Mouse (Mus musculus): Measurements from ENCODE around the gene Map3k13. TPM values are rescaled to one million over a fixed set of nuclear protein-coding genes. Genes with fewer than 3 reads are reported as not detected.
"Not testable (repeated sequence)": the region's sequence is repeated elsewhere in the genome, so short reads cannot be mapped to it uniquely, and the experiment has no call there.

Map3k13 gene
- polyA plus RNA-seq, 1 experiment from 2014 or later = 1.8 TPM

DNA sequence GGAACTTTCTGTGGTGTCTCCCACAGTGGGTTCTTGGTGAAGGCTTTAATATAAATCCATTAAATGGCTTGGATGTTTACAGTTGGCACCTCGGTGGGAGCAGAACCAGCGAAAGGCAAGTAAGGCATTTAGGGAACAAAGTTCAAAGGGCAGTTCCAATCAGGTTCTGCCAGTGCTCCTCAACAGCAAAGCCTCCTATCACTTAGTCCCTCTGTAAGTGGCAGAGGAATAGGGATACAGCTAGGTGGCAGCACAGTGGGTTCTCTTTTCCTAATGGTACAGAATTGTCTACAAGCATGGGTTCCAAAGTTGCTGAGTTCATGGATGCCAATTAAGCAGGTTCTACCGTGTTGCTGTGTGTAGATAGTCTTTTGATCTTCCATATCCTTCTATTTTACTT lies 5.6 kb upstream of the Map3k13 start:
- Histone ChIP-seq H3K4me1 (peaks cover 14% of the 10 kb centered on the region), H3K36me3 (no peaks in the 10 kb centered on the region), H3K9me3 (replicated peaks) (no peaks in the 10 kb centered on the region), H3K27me3 (ENCODE audit: low read depth, poor library complexity, severe bottlenecking) (no peaks in the 10 kb centered on the region), H3K27ac (no peak overlapping the region), H3K4me3 (no peak overlapping the region)
- WGBS = 55% methylated on average over 3 of the region's 3 CpGs
- DNase-seq (ENCODE audit: low spot score) = no peak

DNA sequence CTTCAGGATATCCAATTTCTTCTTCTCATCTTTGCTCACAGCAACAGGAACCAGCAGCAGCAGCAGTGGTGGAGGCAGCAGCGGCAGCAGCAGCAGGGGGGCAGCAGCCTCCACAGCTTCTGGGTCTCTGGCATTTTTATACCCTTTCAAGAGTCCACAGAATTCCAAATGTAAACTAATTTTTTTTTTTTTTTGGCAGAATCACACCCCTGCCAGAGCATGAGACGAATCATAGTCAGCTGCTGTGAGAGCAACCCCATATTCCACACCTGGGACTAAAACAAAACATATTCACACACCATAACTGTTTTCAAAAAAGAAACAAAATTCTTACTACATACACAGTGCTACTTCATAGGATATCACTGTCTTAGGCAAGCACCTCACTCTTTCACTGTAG lies 5.0 kb upstream of the Map3k13 start:
- Histone ChIP-seq H3K36me3 (no peaks in the 10 kb centered on the region), H3K27ac (no peak overlapping the region), H3K4me1 (peaks cover 18% of the 10 kb centered on the region), H3K27me3 (ENCODE audit: low read depth, poor library complexity, severe bottlenecking) (no peaks in the 10 kb centered on the region), H3K4me3 (no peak overlapping the region), H3K9me3 (replicated peaks) (no peaks in the 10 kb centered on the region)
- WGBS = 74% methylated on average over 2 of the region's 2 CpGs
- no peak for DNase-seq (ENCODE audit: low spot score)

DNA sequence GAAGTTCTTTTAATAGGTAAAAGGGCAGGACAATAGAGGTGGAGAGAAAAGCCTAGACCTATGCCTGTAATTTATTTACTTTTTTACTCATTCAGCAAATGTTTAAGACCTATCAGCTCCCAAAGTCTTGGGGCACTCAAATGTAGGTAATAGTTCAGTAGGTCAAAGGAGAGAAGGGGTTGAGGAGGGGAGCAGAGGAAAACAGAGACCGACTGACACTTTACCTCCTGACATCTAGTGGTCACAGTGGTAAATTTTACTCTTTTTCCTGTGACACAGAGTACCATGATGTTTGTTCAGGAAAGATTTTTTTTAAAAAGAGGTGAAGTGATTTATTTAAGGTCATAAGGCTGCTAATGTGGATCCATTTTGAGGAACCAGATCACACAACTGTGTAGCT lies 3.7 kb upstream of the Map3k13 start:
- DNase-seq (ENCODE audit: low spot score) = no peak
- WGBS = 20% methylated on average over 1 of the region's 1 CpGs

DNA sequence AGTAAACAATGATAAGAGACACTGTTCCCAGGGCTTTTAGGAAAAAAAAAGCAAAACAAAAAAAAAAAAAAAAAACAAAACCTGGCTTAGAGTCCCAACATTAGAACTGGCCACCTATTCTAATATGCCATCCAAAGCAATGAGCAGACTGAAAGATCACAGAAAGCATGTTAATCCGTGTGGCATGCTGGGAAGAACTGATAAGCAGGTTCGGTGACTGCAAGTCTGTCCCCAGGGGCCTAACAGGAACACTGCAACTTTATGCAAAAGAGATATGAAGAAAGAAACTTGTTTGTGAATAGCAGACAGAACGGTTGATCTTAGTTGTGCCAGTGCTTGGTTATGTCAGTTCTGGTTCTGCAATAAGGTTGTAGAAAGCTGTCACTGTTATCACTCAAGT lies 2.4 kb upstream of the Map3k13 start:
- H3K36me3 ChIP-seq = no peaks in the 10 kb centered on the region
- 72% methylated on average over 3 of the region's 3 CpGs for WGBS
- no peak for DNase-seq (ENCODE audit: low spot score)
- no peak overlapping the region for H3K4me3 ChIP-seq
- H3K4me1 ChIP-seq = peaks cover 27% of the 10 kb centered on the region
- H3K27ac ChIP-seq = no peak overlapping the region
- no peaks in the 10 kb centered on the region for H3K27me3 ChIP-seq (ENCODE audit: low read depth, poor library complexity, severe bottlenecking)
- no peaks in the 10 kb centered on the region for H3K9me3 ChIP-seq (replicated peaks)

More for the DNA sequence above, 3.7 kb upstream of the Map3k13 start:
- peaks cover 27% of the 10 kb centered on the region for H3K4me1 ChIP-seq
- H3K9me3 ChIP-seq (replicated peaks) = no peaks in the 10 kb centered on the region
- H3K27me3 ChIP-seq (ENCODE audit: low read depth, poor library complexity, severe bottlenecking) = no peaks in the 10 kb centered on the region
- H3K27ac ChIP-seq = no peak overlapping the region
- H3K36me3 ChIP-seq = no peaks in the 10 kb centered on the region
- no peak overlapping the region for H3K4me3 ChIP-seq

DNA sequence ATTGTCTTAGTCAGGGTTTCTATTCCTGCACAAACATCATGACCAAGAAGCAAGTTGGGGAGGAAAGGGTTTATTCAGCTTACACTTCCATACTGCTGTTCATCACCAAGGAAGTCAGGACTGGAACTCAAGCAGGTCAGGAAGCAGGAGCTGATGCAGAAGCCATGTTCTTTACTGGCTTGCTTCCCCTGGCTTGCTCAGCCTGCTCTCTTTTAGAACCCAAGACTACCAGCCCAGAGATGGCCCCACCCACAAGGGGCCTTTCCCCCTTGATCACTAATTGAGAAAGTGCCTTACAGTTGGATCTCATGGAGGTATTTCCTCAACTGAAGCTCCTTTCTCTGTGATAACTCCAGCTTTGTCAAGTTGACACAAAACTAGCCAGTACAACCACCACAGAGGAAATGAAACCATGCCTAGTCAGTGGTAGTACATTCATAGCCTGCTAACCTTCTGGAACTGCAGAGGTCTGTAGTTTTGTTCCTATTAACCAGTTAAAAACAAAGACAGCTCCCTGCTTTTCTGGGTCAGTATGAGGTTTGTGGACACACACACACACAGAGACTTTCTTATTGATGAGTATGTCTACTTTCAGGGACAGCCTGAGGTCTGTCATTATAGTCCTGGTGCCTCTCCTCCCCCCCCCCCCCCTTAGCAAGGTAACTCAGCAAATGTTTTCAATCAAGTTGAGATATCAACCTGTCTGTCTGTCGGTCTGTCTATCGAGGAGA lies 901 bp upstream of the Map3k13 start:
- Histone ChIP-seq H3K4me1 (peaks cover 16% of the 10 kb centered on the region), H3K4me3 (peak overlapping the region; percentile 72), H3K27ac (peak overlapping the region; percentile 86; the same call in 1 of the 2 replicates)
- DNase-seq (ENCODE audit: low spot score); H3K9me3 ChIP-seq (replicated peaks); H3K36me3 ChIP-seq; H3K27me3 ChIP-seq (ENCODE audit: low read depth, poor library complexity, severe bottlenecking): not testable (repeated sequence)
- 52% methylated on average over 2 of the region's 2 CpGs for WGBS

DNA sequence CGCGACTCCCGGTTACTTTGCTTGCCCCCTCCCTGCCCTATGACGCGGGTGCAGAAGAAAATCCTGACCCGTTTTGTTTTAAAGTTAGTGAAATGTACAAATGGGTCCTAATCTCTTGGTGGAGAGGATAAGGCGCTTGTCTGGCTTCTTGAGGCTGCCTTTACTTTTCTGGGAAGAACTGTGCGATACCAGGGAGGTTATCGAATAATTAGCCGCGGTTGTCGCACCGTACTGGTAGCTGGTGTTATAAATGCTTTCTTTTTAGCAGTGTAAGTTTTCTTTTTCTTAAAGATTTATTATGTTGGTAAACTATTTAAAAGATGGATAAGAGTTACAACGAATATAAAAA lies 525 bp downstream of the Map3k13 start:
- Histone ChIP-seq H3K4me3 (peak overlapping the region; percentile 72), H3K4me1 (peaks cover 16% of the 10 kb centered on the region), H3K36me3 (peaks cover 5% of the 10 kb centered on the region), H3K27me3 (ENCODE audit: low read depth, poor library complexity, severe bottlenecking) (no peaks in the 10 kb centered on the region), H3K27ac (peak overlapping the region; percentile 86), H3K9me3 (replicated peaks) (no peaks in the 10 kb centered on the region)
- DNase-seq (ENCODE audit: low spot score) = no peak
- WGBS = 5% methylated on average over 14 of the region's 14 CpGs

DNA sequence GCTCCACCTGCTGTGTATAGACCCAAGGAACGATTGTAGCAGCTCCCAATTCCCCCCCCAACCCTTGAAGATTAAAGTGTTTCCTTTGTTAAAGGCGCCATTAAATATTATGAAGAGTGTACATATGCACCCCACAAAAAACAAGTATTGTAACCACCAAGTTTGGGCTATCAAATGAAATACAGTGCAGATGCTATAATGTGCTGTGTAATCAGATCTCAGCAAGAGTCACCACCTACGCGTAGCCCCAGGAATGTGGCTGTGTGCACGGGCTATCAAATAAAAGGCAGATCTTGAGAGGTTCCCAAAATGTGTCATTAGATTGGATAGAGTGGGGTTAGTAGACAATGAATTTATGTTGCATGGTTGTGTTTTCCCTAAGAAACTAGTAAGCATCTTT lies 925 bp downstream of the Map3k13 start:
- Histone ChIP-seq H3K4me3 (peak overlapping the region; percentile 72), H3K27me3 (ENCODE audit: low read depth, poor library complexity, severe bottlenecking) (no peaks in the 10 kb centered on the region), H3K4me1 (peaks cover 16% of the 10 kb centered on the region), H3K27ac (no peak overlapping the region), H3K9me3 (replicated peaks) (no peaks in the 10 kb centered on the region), H3K36me3 (peaks cover 7% of the 10 kb centered on the region)
- 42% methylated on average over 5 of the region's 5 CpGs for WGBS
- no peak for DNase-seq (ENCODE audit: low spot score)

DNA sequence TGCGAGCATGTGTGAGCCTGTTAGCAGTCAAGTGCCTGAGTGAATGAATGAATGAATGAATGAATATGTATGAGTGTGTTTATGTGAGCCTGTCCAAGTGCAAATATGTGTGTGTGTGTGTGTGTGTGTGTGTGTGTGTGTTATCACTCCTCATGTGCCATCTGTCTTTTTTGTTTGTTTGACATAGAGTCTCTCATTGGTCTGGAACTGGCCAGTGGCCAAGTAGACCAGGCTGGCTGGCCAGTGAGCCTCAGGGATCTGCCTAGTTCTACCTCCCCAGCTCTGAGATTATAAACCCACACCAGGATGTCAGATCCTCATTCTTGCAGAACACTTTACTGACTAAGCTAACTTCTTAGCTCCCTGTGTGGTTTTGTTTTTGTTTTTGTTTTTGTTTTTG lies 10.1 kb downstream of the Map3k13 start:
- H3K36me3 ChIP-seq = peaks cover 23% of the 10 kb centered on the region
- no peaks in the 10 kb centered on the region for H3K9me3 ChIP-seq (replicated peaks)
- H3K27ac ChIP-seq = no peak overlapping the region
- no peaks in the 10 kb centered on the region for H3K27me3 ChIP-seq (ENCODE audit: low read depth, poor library complexity, severe bottlenecking)
- no peaks in the 10 kb centered on the region for H3K4me1 ChIP-seq
- WGBS = 90% methylated on average over 1 of the region's 1 CpGs
- DNase-seq (ENCODE audit: low spot score) = no peak
- H3K4me3 ChIP-seq = no peak overlapping the region

DNA sequence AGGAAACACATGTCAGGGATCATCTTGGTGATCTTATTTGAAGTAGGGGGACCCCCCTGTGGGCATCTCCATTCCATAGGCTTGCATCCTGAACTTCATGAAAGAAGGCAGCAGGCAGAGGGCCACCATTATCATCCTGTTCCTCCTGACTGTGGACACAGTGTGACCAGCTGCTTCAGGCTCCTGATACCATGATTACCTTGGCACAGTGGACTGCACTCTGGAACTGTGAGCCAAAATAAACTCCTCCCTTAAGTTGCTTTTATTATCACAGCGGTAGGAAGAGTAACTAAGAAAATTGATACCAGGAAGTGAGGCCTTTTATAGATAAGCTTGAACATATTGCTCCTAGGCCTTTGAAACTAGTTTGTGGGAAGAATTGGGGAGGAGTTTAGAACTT lies 12.7 kb downstream of the Map3k13 start:
- no peak for DNase-seq (ENCODE audit: low spot score)
- WGBS = 93% methylated on average over 1 of the region's 1 CpGs
- H3K36me3 ChIP-seq = peaks cover 20% of the 10 kb centered on the region; the same call in 1 of the 2 replicates
- H3K4me1 ChIP-seq = no peaks in the 10 kb centered on the region
- no peaks in the 10 kb centered on the region for H3K27me3 ChIP-seq (ENCODE audit: low read depth, poor library complexity, severe bottlenecking)
- no peak overlapping the region for H3K27ac ChIP-seq
- no peak overlapping the region for H3K4me3 ChIP-seq
- H3K9me3 ChIP-seq (replicated peaks) = no peaks in the 10 kb centered on the region

DNA sequence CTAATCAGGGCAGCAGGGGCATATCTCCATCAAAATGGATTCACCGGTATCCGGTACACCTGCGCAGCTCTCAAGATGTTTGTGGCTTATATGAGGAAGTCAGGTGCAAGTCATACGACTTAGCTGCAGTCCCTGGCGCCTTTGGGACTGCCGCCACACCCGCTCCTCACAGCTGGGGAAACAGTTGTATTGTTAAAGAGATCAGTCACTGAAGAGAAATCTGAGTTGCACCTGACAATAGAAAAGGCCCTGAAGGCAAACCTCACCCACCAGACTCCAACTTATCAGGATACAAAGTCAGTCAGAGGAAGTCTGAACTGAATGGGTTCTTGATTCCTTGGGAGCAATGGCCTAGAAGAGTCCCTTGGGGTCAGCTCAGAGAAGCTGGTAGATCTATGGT lies 13.6 kb downstream of the Map3k13 start:
- not testable (repeated sequence) for H3K9me3 ChIP-seq (replicated peaks); H3K27ac ChIP-seq; H3K4me3 ChIP-seq; DNase-seq (ENCODE audit: low spot score); H3K4me1 ChIP-seq; H3K27me3 ChIP-seq (ENCODE audit: low read depth, poor library complexity, severe bottlenecking)
- H3K36me3 ChIP-seq = peaks cover 19% of the 10 kb centered on the region; the same call in 1 of the 2 replicates
- 91% methylated on average over 7 of the region's 7 CpGs for WGBS

DNA sequence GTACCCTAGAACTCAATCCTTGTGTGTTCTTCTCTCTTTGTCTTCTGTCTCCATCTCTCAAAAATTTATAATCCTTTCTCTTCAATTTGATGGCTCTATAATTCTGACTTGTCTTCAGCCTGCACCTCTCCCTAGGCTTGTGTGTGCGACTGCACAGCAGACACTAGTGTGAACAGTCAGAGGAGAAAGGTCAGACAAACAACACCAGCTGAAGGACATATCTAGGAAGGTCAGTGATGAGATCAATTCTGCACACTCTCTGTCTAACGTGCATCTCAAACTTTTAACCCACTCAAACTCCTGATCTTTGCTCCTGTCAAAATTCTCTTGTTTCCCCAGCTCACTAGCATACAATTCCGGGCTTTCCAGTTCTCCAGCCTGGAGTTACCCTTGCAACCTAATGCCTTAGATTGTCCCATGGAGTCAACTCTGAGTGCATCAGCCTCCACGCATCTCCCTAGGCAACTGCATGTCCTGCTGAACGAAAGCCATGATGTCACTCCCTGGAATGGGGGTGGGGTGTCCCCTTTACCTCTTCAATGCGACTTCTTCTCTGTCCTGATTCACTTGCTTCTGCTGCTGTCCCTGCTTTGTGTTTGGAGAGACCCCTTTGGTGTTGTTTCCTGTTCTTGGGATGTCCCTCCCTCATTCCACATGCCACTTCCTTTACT lies 19.2 kb downstream of the Map3k13 start:
- no peak for DNase-seq (ENCODE audit: low spot score)
- Histone ChIP-seq H3K36me3 (peaks cover 10% of the 10 kb centered on the region; the same call in 1 of the 2 replicates), H3K27ac (no peak overlapping the region)

DNA sequence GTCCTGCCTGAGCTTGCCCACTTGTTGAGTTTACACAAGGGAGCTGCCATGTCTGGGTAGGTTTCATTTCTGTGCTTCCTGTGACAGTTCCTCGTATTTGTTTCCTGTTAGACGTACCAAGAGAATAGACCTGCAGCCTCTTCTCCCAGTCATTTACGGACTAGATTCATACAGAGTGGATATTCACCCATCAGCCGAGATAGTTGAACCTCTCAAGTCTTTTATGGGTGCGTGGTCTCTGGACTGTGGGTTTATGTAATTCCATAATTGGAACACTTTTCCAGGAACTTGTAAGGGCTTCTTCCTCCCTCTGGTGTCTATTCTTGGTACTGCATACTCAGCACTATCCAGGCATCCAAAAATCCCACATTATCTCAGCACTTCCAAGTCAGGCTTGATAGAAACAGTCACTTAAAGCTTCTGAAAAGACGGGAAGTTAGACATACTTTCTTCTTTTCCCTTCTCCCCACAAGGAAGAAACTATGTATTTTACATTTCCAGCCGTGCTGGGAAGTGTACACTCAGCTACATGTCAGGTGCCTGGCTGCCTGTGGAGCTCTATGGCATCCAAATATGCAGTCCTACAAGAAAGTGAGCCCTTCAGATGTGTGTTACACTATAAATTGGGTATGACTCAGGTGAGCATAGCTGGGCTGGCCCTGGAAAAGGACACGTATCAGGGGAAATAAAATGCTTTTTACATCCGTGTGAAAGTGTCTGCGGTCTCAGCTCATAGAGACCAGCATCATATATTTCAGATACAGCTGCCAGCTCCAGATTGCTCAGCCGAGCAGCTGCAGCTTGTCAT lies 20.9 kb downstream of the Map3k13 start:
- peaks cover 4% of the 10 kb centered on the region; the same call in 1 of the 2 replicates for H3K36me3 ChIP-seq
- H3K27me3 ChIP-seq (ENCODE audit: low read depth, poor library complexity, severe bottlenecking) = no peaks in the 10 kb centered on the region
- no peaks in the 10 kb centered on the region for H3K9me3 ChIP-seq (replicated peaks)
- no peak overlapping the region; the same call in 1 of the 2 replicates for H3K27ac ChIP-seq
- no peaks in the 10 kb centered on the region for H3K4me1 ChIP-seq
- no peak for DNase-seq (ENCODE audit: low spot score)
- 77% methylated on average over 11 of the region's 11 CpGs for WGBS
- no peak overlapping the region for H3K4me3 ChIP-seq

More for the DNA sequence above, 19.2 kb downstream of the Map3k13 start:
- no peak overlapping the region for H3K4me3 ChIP-seq
- H3K9me3 ChIP-seq (replicated peaks) = no peaks in the 10 kb centered on the region
- H3K4me1 ChIP-seq = no peaks in the 10 kb centered on the region
- 77% methylated on average over 6 of the region's 6 CpGs for WGBS
- no peaks in the 10 kb centered on the region for H3K27me3 ChIP-seq (ENCODE audit: low read depth, poor library complexity, severe bottlenecking)

DNA sequence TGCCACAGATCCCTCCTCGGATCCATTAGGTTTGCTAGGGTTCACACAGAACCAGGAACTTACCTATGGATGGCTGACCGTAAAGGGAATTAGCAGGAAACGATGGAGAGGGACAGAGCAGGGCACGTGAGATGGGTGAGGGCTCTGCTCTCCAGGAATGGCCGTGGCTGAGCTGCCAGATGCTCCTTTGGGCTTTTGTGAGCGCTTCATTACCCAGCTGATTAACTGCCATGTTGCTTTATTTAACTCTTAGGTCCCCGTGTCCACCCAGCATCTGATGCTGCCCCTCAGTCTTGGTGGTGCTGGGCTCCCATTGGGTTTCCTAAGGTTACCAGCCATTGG lies 21.5 kb downstream of the Map3k13 start:
- DNase-seq (ENCODE audit: low spot score) = no peak
- Histone ChIP-seq H3K27me3 (ENCODE audit: low read depth, poor library complexity, severe bottlenecking) (no peaks in the 10 kb centered on the region), H3K4me1 (no peaks in the 10 kb centered on the region), H3K9me3 (replicated peaks) (no peaks in the 10 kb centered on the region), H3K27ac (no peak overlapping the region; the same call in 1 of the 2 replicates), H3K4me3 (no peak overlapping the region), H3K36me3 (0 out of 2 replicates have a peak, but pooled peaks cover under 1% of the 10 kb centered on the region)
- WGBS = 60% methylated on average over 7 of the region's 7 CpGs
